Mouse (Mus musculus): ENCODE measurements at regions not wholly inside any gene's neighbourhood (a gene's known extent, or its start where the extent isn't known, plus 50 kb on each side); places are given as distances from the start of the nearest gene placed in this dataset. TPM values are rescaled to one million over a fixed set of nuclear protein-coding genes. Genes with fewer than 3 reads are reported as not detected.
"Not testable (repeated sequence)": the region's sequence is repeated elsewhere in the genome, so short reads cannot be mapped to it uniquely, and the experiment has no call there.

DNA sequence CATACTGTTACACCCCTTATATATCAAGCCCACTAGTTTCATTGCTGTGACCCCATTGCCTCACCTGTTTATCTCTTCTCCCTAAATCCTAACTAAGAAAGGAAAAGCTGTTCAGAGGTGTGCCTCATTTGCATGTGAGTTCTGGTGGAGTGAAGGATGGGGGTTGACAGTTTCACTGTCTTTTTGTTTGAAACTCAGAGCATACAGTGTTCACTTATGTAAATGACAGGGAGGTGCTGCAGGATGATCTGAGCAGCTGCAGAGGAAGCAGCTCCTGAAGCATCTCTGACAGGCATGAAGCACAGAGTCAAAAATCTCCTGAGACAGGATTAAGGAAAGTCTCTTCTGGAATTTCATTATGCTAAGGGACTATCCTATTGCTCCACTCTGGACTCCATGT is 351.9 kb downstream of the Eepd1 start:
- no peaks in the 10 kb centered on the region for H3K27me3 ChIP-seq (replicated peaks)
- no peak overlapping the region for H3K4me2 ChIP-seq
- no peaks in the 10 kb centered on the region for H3K4me1 ChIP-seq
- H3K4me3 ChIP-seq (replicated peaks): no peak overlapping the region
- no peak for ATAC-seq (ENCODE audit: insufficient read depth, low FRiP score, low read depth)
- H3K9ac ChIP-seq: no peak overlapping the region
- H3K36me3 ChIP-seq: no peaks in the 10 kb centered on the region
- no peaks in the 10 kb centered on the region for H3K9me3 ChIP-seq
- no peak overlapping the region for H3K27ac ChIP-seq

GRCm38 (mm10) chr9:25849914-25850313 is 368.6 kb downstream of the Eepd1 start:
- H3K36me3 ChIP-seq; H3K4me3 ChIP-seq (replicated peaks); ATAC-seq (ENCODE audit: insufficient read depth, low FRiP score, low read depth); H3K27me3 ChIP-seq (replicated peaks); H3K4me1 ChIP-seq; H3K4me2 ChIP-seq; H3K27ac ChIP-seq; H3K9ac ChIP-seq; H3K9me3 ChIP-seq: not testable (repeated sequence)
- WGBS: 84% methylated on average over 2 of the region's 2 CpGs

DNA sequence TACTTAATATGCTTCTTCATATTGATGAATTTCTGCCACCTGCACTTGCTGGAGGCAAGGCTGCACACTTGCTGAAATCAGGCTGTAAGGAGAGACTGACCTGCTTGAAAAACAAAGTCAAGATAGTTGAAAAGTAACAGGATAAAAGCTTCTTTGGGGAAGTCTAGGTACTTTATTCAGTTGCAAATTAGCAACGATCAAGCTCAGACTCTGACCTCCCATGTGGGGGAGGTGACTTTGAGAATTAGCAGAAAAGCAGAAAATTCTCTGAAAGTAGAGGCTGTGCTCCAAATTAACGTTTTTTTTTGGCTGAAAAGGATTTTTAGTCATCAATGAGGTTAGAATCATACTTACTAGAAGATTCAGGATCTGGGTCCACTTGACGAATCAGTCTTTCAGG is 369.3 kb downstream of the Eepd1 start:
- not testable (repeated sequence) for H3K36me3 ChIP-seq; H3K9me3 ChIP-seq; H3K9ac ChIP-seq; H3K27ac ChIP-seq; H3K4me2 ChIP-seq; H3K4me1 ChIP-seq; ATAC-seq (ENCODE audit: insufficient read depth, low FRiP score, low read depth); H3K4me3 ChIP-seq (replicated peaks); H3K27me3 ChIP-seq (replicated peaks)
- 65% methylated on average over 3 of the region's 3 CpGs for WGBS

GRCm38 (mm10) chr9:25854545-25854944 is 373.2 kb downstream of the Eepd1 start:
- H3K27me3 ChIP-seq (replicated peaks): no peaks in the 10 kb centered on the region
- H3K27ac ChIP-seq: no peak overlapping the region
- no peak for ATAC-seq (ENCODE audit: insufficient read depth, low FRiP score, low read depth)
- H3K36me3 ChIP-seq: no peaks in the 10 kb centered on the region
- 71% methylated on average over 1 of the region's 1 CpGs for WGBS
- no peaks in the 10 kb centered on the region for H3K9me3 ChIP-seq
- no peak overlapping the region for H3K4me2 ChIP-seq
- H3K4me3 ChIP-seq (replicated peaks): no peak overlapping the region
- H3K4me1 ChIP-seq: no peaks in the 10 kb centered on the region
- H3K9ac ChIP-seq: no peak overlapping the region

- no peak overlapping the region for H3K4me3 ChIP-seq (replicated peaks)
- H3K4me1 ChIP-seq: no peaks in the 10 kb centered on the region
- no peak for ATAC-seq (ENCODE audit: insufficient read depth, low FRiP score, low read depth)
- H3K27me3 ChIP-seq (replicated peaks): no peaks in the 10 kb centered on the region
- no peak overlapping the region for H3K27ac ChIP-seq
- no peaks in the 10 kb centered on the region for H3K36me3 ChIP-seq
- 73% methylated on average over 2 of the region's 2 CpGs for WGBS
- no peak overlapping the region for H3K9ac ChIP-seq
- no peak overlapping the region for H3K4me2 ChIP-seq
- H3K9me3 ChIP-seq: no peaks in the 10 kb centered on the region
Measured at GRCm38 (mm10) chr9:25870260-25870659, 388.9 kb downstream of the Eepd1 start.

DNA sequence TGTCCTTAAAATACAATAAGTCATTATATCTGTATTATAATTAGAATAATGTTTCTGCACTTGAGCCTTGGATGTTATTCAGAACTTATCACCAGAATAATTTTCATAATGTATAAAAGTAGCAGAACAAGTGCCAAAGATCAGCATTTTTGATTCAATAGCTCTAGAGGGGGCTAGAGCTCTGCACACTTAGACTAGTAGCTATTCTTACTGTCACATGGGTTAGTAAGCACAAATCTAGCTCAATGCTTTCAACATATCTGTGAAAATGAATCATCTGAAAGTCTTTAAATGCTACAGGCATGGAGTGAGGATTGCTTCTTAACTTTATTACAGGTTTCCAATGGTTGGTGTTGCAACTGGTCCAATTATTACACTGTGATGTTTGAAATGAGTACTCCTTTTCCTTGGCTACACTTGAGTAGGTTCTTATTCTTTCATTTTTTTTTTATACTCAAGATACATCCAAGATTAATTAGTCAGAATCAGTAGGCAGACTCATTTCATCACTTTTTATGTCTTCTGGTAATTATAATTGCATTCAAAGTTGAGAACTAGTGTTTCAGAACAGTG is 415.1 kb downstream of the Eepd1 start:
- Histone ChIP-seq H3K27me3 (replicated peaks) (no peaks in the 10 kb centered on the region), H3K4me2 (no peak overlapping the region), H3K4me3 (replicated peaks) (no peak overlapping the region), H3K9ac (no peak overlapping the region), H3K4me1 (no peaks in the 10 kb centered on the region), H3K9me3 (no peaks in the 10 kb centered on the region), H3K36me3 (no peaks in the 10 kb centered on the region), H3K27ac (no peak overlapping the region)
- no peak for ATAC-seq (ENCODE audit: insufficient read depth, low FRiP score, low read depth)

Small RNAs in the stretch of these regions (microRNA-seq; reads per million reads assigned to microRNA genes)
- gene Gm26190: not detected
